Mouse (Mus musculus) intestine, postnatal 0 days (tissue): ENCODE data around the gene Col4a4. TPM values are rescaled to one million over a fixed set of nuclear protein-coding genes. Genes with fewer than 3 reads are reported as not detected.

Source experiments
- ATAC-seq: fragments of 200-750 bp; cut with Nextera tagmentation; 2 replicates; pipeline ENCODE4 v1.8.0; 2017; ENCODE audit warnings: mild to moderate bottlenecking, moderate TSS enrichment, moderate library complexity
- H3K27ac ChIP-seq: fragments of 300-500 bp; sonication (generic); 2 replicates; pipeline ENCODE4 v1.5.1; 2014; ENCODE audit warnings: mild to moderate bottlenecking, low read depth, low read length, moderate library complexity
- H3K27me3 ChIP-seq: fragments of 300-500 bp; sonication (generic); replicated peaks from 2 replicates; pipeline ENCODE4 v1.6.1; 2014; ENCODE audit warnings: low read length, mixed read lengths; ENCODE audit not compliant: control insufficient read depth, insufficient read depth
- H3K36me3 ChIP-seq: fragments of 300-500 bp; sonication (generic); 2 replicates; pipeline ENCODE4 v1.6.1; 2014; ENCODE audit warnings: mild to moderate bottlenecking, moderate library complexity; ENCODE audit not compliant: control insufficient read depth, insufficient read depth
- H3K4me1 ChIP-seq: fragments of 300-500 bp; sonication (generic); replicated peaks from 2 replicates; pipeline ENCODE4 v1.6.1; 2014; ENCODE audit warnings: antibody characterized with exemption, low read length, mixed read lengths; ENCODE audit not compliant: control insufficient read depth, insufficient read depth
- H3K4me2 ChIP-seq: fragments of 300-500 bp; sonication (generic); replicated peaks from 2 replicates; pipeline ENCODE4 v1.6.1; 2014; ENCODE audit warnings: low read depth, mild to moderate bottlenecking, moderate library complexity
- H3K4me3 ChIP-seq: fragments of 300-500 bp; sonication (generic); 2 replicates; pipeline ENCODE4 v1.5.1; 2014; ENCODE audit warnings: low read depth, low read length
- H3K9ac ChIP-seq: fragments of 300-500 bp; sonication (generic); 2 replicates; pipeline ENCODE4 v1.6.1; 2014; ENCODE audit warnings: mild to moderate bottlenecking, low read depth, low read length
- H3K9me3 ChIP-seq: fragments of 300-500 bp; sonication (generic); 2 replicates; pipeline ENCODE4 v1.6.1; 2016; ENCODE audit warnings: mixed run types; ENCODE audit not compliant: control insufficient read depth
- CTCF ChIP-seq: sonication (generic); IDR thresholded peaks from 2 replicates; pipeline ENCODE4 v1.5.1; 2016; ENCODE audit warnings: low read depth, mild to moderate bottlenecking, control low read depth, antibody characterized with exemption, moderate library complexity
- WGBS: fragments of 180-500 bp; shearing (Covaris S2); extraction: QIAGEN DNeasy Blood & Tissue Kit; methylation state at CpG from one replicate; pipeline ENCODE4 v1.1.7; 2014; 5-methylcytosine and 5-hydroxymethylcytosine counted together
- polyA plus RNA-seq: library from polyadenylated mRNA; unstranded; fragments of >200 nt; fragmentation: Nextera tagmentation; extraction: Ambion mirVana; gene quantifications from 2 replicates; pipeline ENCODE4 v1.2.1, GENCODE M21; 2015

Col4a4 gene
- polyA plus RNA-seq, 1 experiment from 2014 or later = 0.10 TPM

DNA sequence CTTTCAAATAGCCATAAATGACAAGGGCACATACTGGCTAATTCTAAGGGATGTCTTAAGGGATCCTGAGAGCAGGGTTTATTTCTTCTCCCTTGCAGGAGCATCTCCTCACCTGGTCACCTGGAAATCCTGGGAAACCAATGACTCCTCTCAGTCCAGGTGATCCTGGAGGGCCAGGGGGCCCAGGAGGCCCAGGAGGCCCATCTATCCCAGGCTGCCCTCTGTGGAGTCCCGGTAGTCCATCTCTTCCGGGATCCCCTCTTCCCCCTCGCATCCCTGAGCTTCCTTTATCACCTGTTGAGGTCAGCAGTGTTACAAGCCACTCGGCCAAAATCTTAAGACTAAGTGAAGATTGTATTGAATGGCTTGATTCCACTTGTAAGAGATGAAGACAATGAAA, 100.3 kb downstream of the Col4a4 start:
- no peak overlapping the region for H3K4me2 ChIP-seq
- H3K27me3 ChIP-seq = no peaks in the 10 kb centered on the region
- no peaks in the 10 kb centered on the region for H3K4me1 ChIP-seq
- WGBS = 83% methylated on average over 4 of the region's 4 CpGs
- no peak for ATAC-seq
- no peak overlapping the region for H3K9ac ChIP-seq
- H3K4me3 ChIP-seq = no peak overlapping the region
- H3K9me3 ChIP-seq = no peaks in the 10 kb centered on the region
- TF ChIP-seq CTCF = no peak
- H3K27ac ChIP-seq = no peak overlapping the region
- no peaks in the 10 kb centered on the region for H3K36me3 ChIP-seq

DNA sequence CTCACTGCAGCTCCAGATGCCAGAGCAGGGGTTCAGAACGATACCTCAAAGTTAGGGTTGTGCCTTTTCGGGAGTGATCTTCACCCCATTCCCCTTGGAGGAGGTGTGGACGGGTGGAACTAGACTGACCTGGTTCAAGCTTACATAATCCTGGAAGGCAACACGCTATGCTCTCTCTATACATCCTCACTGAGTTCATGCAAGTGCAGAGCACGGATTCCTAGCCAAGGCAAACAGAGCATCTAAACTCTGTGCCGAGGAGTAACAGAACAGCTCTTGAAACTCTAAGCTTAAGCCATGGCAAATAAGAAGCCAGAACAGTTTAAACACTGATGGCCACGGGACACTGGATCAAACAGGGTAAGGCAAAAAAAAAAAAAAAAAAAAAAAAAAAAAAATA, 104.3 kb downstream of the Col4a4 start:
- no peak for ATAC-seq
- H3K4me3 ChIP-seq = no peak overlapping the region
- no peak overlapping the region for H3K4me2 ChIP-seq
- H3K36me3 ChIP-seq = no peaks in the 10 kb centered on the region
- WGBS = 74% methylated on average over 7 of the region's 7 CpGs
- H3K27me3 ChIP-seq = no peaks in the 10 kb centered on the region
- no peak for TF ChIP-seq CTCF
- H3K27ac ChIP-seq = no peak overlapping the region
- H3K4me1 ChIP-seq = no peaks in the 10 kb centered on the region
- H3K9me3 ChIP-seq = no peaks in the 10 kb centered on the region
- no peak overlapping the region for H3K9ac ChIP-seq

DNA sequence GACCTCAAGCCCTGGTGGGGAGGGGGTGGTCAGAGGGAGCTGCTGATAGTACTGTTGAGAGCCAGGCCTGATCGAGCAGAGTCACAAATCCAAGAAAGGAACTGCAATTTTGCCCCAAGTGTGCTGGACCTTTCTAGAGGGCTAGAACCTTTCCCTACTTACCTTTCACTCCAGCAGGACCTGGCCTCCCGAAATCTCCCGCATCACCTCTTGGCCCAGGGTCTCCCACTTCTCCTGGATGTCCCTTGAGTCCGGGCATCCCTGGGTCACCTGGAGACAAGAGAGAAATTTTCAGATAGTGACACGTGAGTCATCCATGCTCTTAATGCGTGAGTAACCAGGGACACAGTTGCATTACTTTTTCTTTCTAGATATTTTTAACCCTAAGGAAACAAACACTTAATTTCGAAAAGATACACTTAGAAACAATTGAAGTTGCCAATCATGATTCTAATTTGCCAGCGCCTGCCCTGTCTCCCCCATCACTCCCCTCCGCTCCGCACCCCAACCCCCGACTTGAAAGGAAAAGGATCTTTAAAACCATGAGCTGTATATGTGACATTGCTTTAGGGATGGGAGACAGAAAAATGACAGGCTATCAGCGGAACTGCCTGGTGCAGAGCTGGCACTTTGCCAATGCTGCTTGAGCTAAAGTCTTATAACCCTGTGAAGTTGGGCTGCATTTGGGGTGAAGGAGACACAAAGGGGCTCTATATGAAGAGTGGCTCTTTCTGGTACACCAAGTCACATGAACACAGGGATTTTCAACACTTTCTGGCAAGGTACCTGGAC, 106.8 kb downstream of the Col4a4 start:
- Histone ChIP-seq H3K9me3 (no peaks in the 10 kb centered on the region), H3K36me3 (no peaks in the 10 kb centered on the region), H3K27ac (no peak overlapping the region), H3K4me1 (no peaks in the 10 kb centered on the region), H3K4me2 (no peak overlapping the region), H3K4me3 (no peak overlapping the region), H3K27me3 (no peaks in the 10 kb centered on the region), H3K9ac (no peak overlapping the region)
- ATAC-seq = no peak
- 84% methylated on average over 12 of the region's 12 CpGs for WGBS
- TF ChIP-seq CTCF = no peak

DNA sequence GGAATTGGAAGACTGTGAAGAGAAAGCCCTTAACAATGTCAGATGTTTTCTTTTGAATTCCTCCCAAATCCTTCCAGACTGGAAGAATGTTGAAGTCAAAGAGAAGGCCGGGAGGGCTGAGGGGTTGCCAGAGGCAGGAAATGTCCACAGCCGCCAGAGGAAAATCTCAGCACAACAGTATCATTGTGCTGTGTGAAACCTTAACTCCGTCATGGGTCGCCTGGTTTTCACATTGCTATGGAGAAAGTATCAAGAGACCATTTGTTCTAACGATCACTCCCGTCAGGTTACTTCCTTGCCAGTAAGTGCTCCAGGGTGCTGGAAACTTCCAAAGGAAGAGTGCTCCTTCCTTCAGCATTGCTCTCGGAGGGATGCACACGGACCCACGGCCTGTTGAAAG, 109.9 kb downstream of the Col4a4 start:
- H3K27ac ChIP-seq = no peak overlapping the region
- no peak for ATAC-seq

DNA sequence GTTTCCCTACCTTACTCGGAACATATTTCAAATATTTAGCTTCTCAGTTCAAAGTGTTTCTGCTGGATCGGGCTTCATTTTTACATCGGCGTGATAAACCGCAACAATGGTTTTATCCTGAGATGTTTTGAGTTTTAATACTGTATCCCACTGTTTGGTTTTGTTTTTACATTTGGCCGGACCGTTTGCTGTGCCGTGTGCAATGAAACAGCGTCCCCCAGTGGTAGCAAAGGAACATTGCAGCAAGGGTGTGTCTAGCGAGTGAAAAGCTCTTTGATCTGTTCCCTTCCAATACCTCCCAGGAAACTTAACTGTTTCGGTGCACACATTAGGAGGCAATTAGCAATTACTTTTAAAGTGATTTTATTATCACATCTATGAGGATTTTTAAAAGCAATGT, 110.4 kb downstream of the Col4a4 start:
- Histone ChIP-seq H3K27me3 (no peaks in the 10 kb centered on the region), H3K4me2 (no peak overlapping the region), H3K36me3 (no peaks in the 10 kb centered on the region), H3K4me1 (no peaks in the 10 kb centered on the region), H3K27ac (no peak overlapping the region), H3K9me3 (no peaks in the 10 kb centered on the region), H3K4me3 (no peak overlapping the region), H3K9ac (no peak overlapping the region)
- ATAC-seq = no peak
- WGBS = 52% methylated on average over 11 of the region's 11 CpGs
- TF ChIP-seq CTCF = peak; percentile 75

More for the DNA sequence above, 109.9 kb downstream of the Col4a4 start:
- WGBS = 39% methylated on average over 9 of the region's 9 CpGs
- Histone ChIP-seq H3K4me2 (no peak overlapping the region), H3K36me3 (no peaks in the 10 kb centered on the region), H3K4me1 (no peaks in the 10 kb centered on the region), H3K4me3 (no peak overlapping the region), H3K9me3 (no peaks in the 10 kb centered on the region), H3K9ac (no peak overlapping the region), H3K27me3 (no peaks in the 10 kb centered on the region)
- no peak for TF ChIP-seq CTCF

DNA sequence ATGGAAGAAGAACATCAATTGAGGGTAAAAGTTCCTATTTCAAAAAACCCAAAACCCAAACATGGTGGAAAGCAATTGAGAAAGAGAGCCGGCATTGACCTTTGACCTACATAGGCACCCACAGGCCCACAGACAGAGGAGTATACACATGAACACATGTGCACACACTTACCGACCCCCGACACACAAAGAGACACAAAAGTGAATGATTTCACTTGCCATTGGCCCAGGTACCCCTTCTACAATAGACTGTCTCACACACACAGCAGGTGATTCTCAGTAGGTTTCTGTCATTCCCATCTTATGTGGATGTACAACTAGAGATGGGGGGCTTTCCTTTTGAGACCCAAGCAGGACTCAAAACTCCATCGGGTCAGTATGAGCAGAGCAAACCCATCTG, 110.8 kb downstream of the Col4a4 start:
- Histone ChIP-seq H3K9ac (no peak overlapping the region), H3K4me3 (no peak overlapping the region), H3K36me3 (no peaks in the 10 kb centered on the region), H3K4me2 (no peak overlapping the region), H3K9me3 (no peaks in the 10 kb centered on the region), H3K27me3 (no peaks in the 10 kb centered on the region), H3K27ac (no peak overlapping the region), H3K4me1 (no peaks in the 10 kb centered on the region)
- TF ChIP-seq CTCF = no peak
- ATAC-seq = no peak
- WGBS = 83% methylated on average over 4 of the region's 4 CpGs
